Mouse (Mus musculus): ENCODE measurements at regions not wholly inside any gene's neighbourhood (a gene's known extent, or its start where the extent isn't known, plus 50 kb on each side); places are given as distances from the start of the nearest gene placed in this dataset.

GRCm38 (mm10) chr12:32481051-32481450 is 102.5 kb downstream of the Ccdc71l start:
- no peak for TF ChIP-seq CTCF (IDR thresholded peaks at IDR 0.05; ENCODE audit: control insufficient read depth, insufficient read depth, insufficient replicate concordance, low read depth, low read length)
- TF ChIP-seq POLR2A (IDR thresholded peaks at IDR 0.05; ENCODE audit: control insufficient read depth, low read depth, low read length) = no peak
